Mouse (Mus musculus): ENCODE measurements around the gene St5.

GRCm38 (mm10) chr7:109713434-109713982 is 10.1 kb upstream of the St5 start:
- TF ChIP-seq CTCF (IDR thresholded peaks at IDR 0.05; ENCODE audit: borderline replicate concordance, extremely low read depth, insufficient read depth, insufficient read length), result no peak
- no peak for TF ChIP-seq POLR2A (IDR thresholded peaks at IDR 0.05; ENCODE audit: borderline replicate concordance, extremely low read depth, insufficient read depth, insufficient read length, poor library complexity, severe bottlenecking)
